25 mouse cellular contexts compared by ENCODE assay signal in the genomic region with DNA sequence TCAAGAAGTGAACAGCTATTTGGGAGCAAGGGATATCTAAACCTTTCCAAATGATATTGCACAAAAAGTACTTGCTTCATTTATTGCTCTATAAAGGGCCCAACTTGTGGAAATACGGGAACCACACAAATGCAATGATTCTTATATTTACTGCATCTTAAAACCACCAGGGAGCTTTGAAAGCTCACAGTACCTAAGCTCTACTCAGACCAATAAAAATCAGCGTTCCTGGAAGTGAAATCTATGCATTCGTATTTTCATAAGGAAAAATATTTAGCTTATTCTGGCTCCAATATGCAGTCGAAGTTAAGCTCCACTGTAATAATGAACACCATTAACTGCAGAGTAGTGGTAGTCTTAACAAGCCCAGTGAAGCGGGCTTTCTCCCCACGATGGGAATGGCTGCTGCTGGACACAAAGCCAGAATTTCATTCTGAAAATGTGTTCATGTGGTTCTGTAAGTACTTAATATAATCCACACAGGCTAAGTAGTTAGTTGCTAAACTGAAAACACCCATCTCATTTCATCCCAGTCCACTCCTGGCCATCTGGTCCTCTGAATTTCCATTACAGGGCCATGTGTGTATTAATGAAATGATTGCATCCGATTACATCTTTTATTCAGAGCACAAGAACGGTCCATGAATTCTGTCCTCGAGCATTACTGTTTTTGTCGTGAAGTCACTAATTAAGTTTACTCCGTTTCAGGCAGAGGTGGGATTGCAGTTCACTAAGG. TPM values are rescaled to one million over a fixed set of nuclear protein-coding genes. Genes with fewer than 3 reads are reported as not detected.
A peak's percentile ranks its signal among the peaks of the same experiment; 100 is the strongest.
DNase-seq lines count a peak whose midpoint lies in the region; ATAC-seq and TF ChIP-seq lines count a peak whose summit lies in the region.
"Had no signal": no experiment of that assay in that cellular context is flagged by ENCODE, and none has a peak within 500 bp of the region (broad histone marks: within the 10 kb centered on the region; RNA-seq: fewer than 3 reads in every experiment).

No protein-coding gene starts in this region.

- WGBS in hindbrain, embryonic 11.5 days, result 80% methylated on average over 11 of the region's 11 CpGs
- 69% methylated on average over 11 of the region's 11 CpGs for WGBS in hindbrain, postnatal 0 days
- 73% methylated on average over 11 of the region's 11 CpGs for WGBS in midbrain, embryonic 12.5 days
- WGBS in midbrain, postnatal 0 days, result 67% methylated on average over 11 of the region's 11 CpGs
- WGBS in forebrain, embryonic 16.5 days, result 52% methylated on average over 11 of the region's 11 CpGs
- WGBS in cerebellum, adult 2 months, result 60% methylated on average over 11 of the region's 11 CpGs

- H3K4me3 ChIP-seq in hindbrain, embryonic 11.5 days (ENCODE audit: low read depth, low read length), result no peak overlapping the region
- H3K4me3 ChIP-seq in hindbrain, postnatal 0 days (ENCODE audit: low read length), result no peak overlapping the region
- no peak overlapping the region for H3K4me3 ChIP-seq in midbrain, embryonic 12.5 days
- no peak overlapping the region for H3K4me3 ChIP-seq in midbrain, postnatal 0 days (ENCODE audit: low read depth, low read length)
- H3K4me3 ChIP-seq in forebrain, embryonic 16.5 days (replicated peaks; ENCODE audit: low read length), result no peak overlapping the region
- no peak overlapping the region for H3K4me3 ChIP-seq in cerebellum, adult 2 months (replicated peaks; ENCODE audit: insufficient read depth, low read depth, low read length)
- H3K4me3 ChIP-seq: gastrocnemius, adult 2 months; heart, embryonic 10.5 days; hindbrain, embryonic 10.5 days; left cerebral cortex, adult 2 months; liver, embryonic 13.5 days; midbrain, embryonic 10.5 days had no signal

- no peaks in the 10 kb centered on the region for H3K9me3 ChIP-seq in hindbrain, embryonic 11.5 days (ENCODE audit: control insufficient read depth, low read length)
- no peaks in the 10 kb centered on the region for H3K9me3 ChIP-seq in hindbrain, postnatal 0 days (ENCODE audit: low read length)
- no peaks in the 10 kb centered on the region for H3K9me3 ChIP-seq in midbrain, embryonic 12.5 days
- no peaks in the 10 kb centered on the region for H3K9me3 ChIP-seq in midbrain, postnatal 0 days (ENCODE audit: low read length)
- no peaks in the 10 kb centered on the region for H3K9me3 ChIP-seq in forebrain, embryonic 16.5 days (ENCODE audit: control insufficient read depth, low read length)
- H3K9me3 ChIP-seq: G1E; heart, embryonic 10.5 days; hindbrain, embryonic 10.5 days; liver, embryonic 13.5 days; midbrain, embryonic 10.5 days had no signal

- TF ChIP-seq POLR2A in cerebellum, adult 2 months (IDR thresholded peaks at IDR 0.05; ENCODE audit: borderline replicate concordance, insufficient read depth, low read length), result no peak

- no peak overlapping the region for H3K27ac ChIP-seq in hindbrain, embryonic 11.5 days (ENCODE audit: low read depth, low read length)
- H3K27ac ChIP-seq in hindbrain, postnatal 0 days, result no peak overlapping the region
- H3K27ac ChIP-seq in midbrain, embryonic 12.5 days (replicated peaks), result no peak overlapping the region
- H3K27ac ChIP-seq in midbrain, postnatal 0 days (ENCODE audit: low read depth, low read length), result no peak overlapping the region
- no peak overlapping the region for H3K27ac ChIP-seq in forebrain, embryonic 16.5 days (ENCODE audit: low read length)
- H3K27ac ChIP-seq in cerebellum, adult 2 months (ENCODE audit: insufficient read depth, low read length), result no peak overlapping the region
- H3K27ac ChIP-seq: gastrocnemius, adult 2 months; heart, embryonic 10.5 days; hindbrain, embryonic 10.5 days; left cerebral cortex, adult 2 months; liver, embryonic 13.5 days; midbrain, embryonic 10.5 days had no signal

- ATAC-seq in hindbrain, embryonic 11.5 days (ENCODE audit: low FRiP score), result peak; percentile 58; the same call in 1 of the 2 replicates
- no peak for ATAC-seq in hindbrain, postnatal 0 days
- 0 out of 2 replicates have a peak, but pooled peaks have one; percentile 47 for ATAC-seq in midbrain, embryonic 12.5 days (ENCODE audit: low FRiP score, low read depth)
- no peak for ATAC-seq in midbrain, postnatal 0 days (ENCODE audit: low FRiP score)
- peak; percentile 87 for ATAC-seq in forebrain, embryonic 16.5 days

- no peak overlapping the region for H3K4me2 ChIP-seq in hindbrain, embryonic 11.5 days (replicated peaks; ENCODE audit: low read depth, low read length)
- H3K4me2 ChIP-seq in hindbrain, postnatal 0 days (ENCODE audit: low read depth, low read length), result no peak overlapping the region
- H3K4me2 ChIP-seq in midbrain, embryonic 12.5 days (replicated peaks), result no peak overlapping the region
- no peak overlapping the region for H3K4me2 ChIP-seq in midbrain, postnatal 0 days (ENCODE audit: low read depth, low read length, poor library complexity, severe bottlenecking)
- H3K4me2 ChIP-seq in forebrain, embryonic 16.5 days (ENCODE audit: low read length), result no peak overlapping the region
- H3K4me2 ChIP-seq: liver, embryonic 13.5 days; lung, embryonic 14.5 days had no signal

- H3K9ac ChIP-seq in hindbrain, embryonic 11.5 days (ENCODE audit: low read depth, low read length), result no peak overlapping the region
- H3K9ac ChIP-seq in hindbrain, postnatal 0 days (replicated peaks; ENCODE audit: low read length), result no peak overlapping the region
- no peak overlapping the region for H3K9ac ChIP-seq in midbrain, embryonic 12.5 days (replicated peaks)
- no peak overlapping the region for H3K9ac ChIP-seq in midbrain, postnatal 0 days (replicated peaks; ENCODE audit: low read length, poor library complexity, severe bottlenecking)
- H3K9ac ChIP-seq in forebrain, embryonic 16.5 days (replicated peaks; ENCODE audit: low read depth, low read length), result no peak overlapping the region
- H3K9ac ChIP-seq: liver, embryonic 13.5 days; lung, embryonic 14.5 days had no signal

- no peak for TF ChIP-seq CTCF in hindbrain, postnatal 0 days (IDR thresholded peaks at IDR 0.05; ENCODE audit: low read depth)
- TF ChIP-seq CTCF in midbrain, postnatal 0 days (IDR thresholded peaks at IDR 0.05), result no peak
- no peak for TF ChIP-seq CTCF in cerebellum, adult 2 months (IDR thresholded peaks at IDR 0.05; ENCODE audit: borderline replicate concordance, insufficient read depth, low read depth, low read length)

- no peak for DNase-seq in hindbrain, embryonic 11.5 days (ENCODE audit: low spot score)
- DNase-seq in hindbrain, postnatal 0 days (ENCODE audit: low spot score), result no peak
- DNase-seq in midbrain, postnatal 0 days (ENCODE audit: low spot score), result no peak
- no peak for DNase-seq in cerebellum, adult 8-10 months
- DNase-seq in cerebellum, adult 2 months, result no peak
- DNase-seq: adrenal gland, postnatal 36 days; cerebellum, adult 18-20 months; gastrocnemius, adult 2 months; kidney, adult 9 months; kidney, postnatal 4 days; layer of hippocampus, adult 9-11 months; liver, embryonic 13.5 days; lung, embryonic 14.5 days; lung, postnatal 36 days; thymus, postnatal 25 days had no signal

- H3K4me1 ChIP-seq in hindbrain, embryonic 11.5 days (replicated peaks; ENCODE audit: control insufficient read depth, insufficient read depth, low read length), result no peaks in the 10 kb centered on the region
- no peaks in the 10 kb centered on the region for H3K4me1 ChIP-seq in hindbrain, postnatal 0 days (ENCODE audit: insufficient read depth, low read length)
- H3K4me1 ChIP-seq in midbrain, embryonic 12.5 days, result peaks cover 8% of the 10 kb centered on the region; the same call in 1 of the 2 replicates
- H3K4me1 ChIP-seq in midbrain, postnatal 0 days (ENCODE audit: insufficient read depth, low read length), result no peaks in the 10 kb centered on the region; the same call in 1 of the 2 replicates
- H3K4me1 ChIP-seq in forebrain, embryonic 16.5 days (replicated peaks; ENCODE audit: control insufficient read depth, insufficient read depth, low read length), result peaks cover 8% of the 10 kb centered on the region; the same call in 1 of the 2 replicates
- H3K4me1 ChIP-seq in cerebellum, adult 2 months (ENCODE audit: control insufficient read depth, insufficient read depth, low read length), result no peaks in the 10 kb centered on the region
- H3K4me1 ChIP-seq: heart, embryonic 10.5 days; liver, embryonic 13.5 days; midbrain, embryonic 10.5 days had no signal

- H3K36me3 ChIP-seq in hindbrain, embryonic 11.5 days (ENCODE audit: control insufficient read depth, insufficient read depth, low read length), result no peaks in the 10 kb centered on the region
- H3K36me3 ChIP-seq in hindbrain, postnatal 0 days (ENCODE audit: insufficient read depth, low read length), result no peaks in the 10 kb centered on the region
- no peaks in the 10 kb centered on the region for H3K36me3 ChIP-seq in midbrain, embryonic 12.5 days
- H3K36me3 ChIP-seq in midbrain, postnatal 0 days (ENCODE audit: insufficient read depth, low read length), result 0 out of 2 replicates have a peak, but pooled peaks cover 2% of the 10 kb centered on the region
- H3K36me3 ChIP-seq in forebrain, embryonic 16.5 days (ENCODE audit: control insufficient read depth, insufficient read depth), result no peaks in the 10 kb centered on the region
- H3K36me3 ChIP-seq: G1E; heart, embryonic 10.5 days; hindbrain, embryonic 10.5 days; liver, embryonic 13.5 days; midbrain, embryonic 10.5 days had no signal

- peaks cover 4% of the 10 kb centered on the region; the same call in 1 of the 2 replicates for H3K27me3 ChIP-seq in hindbrain, embryonic 11.5 days (ENCODE audit: control insufficient read depth, insufficient read depth, low read length)
- no peaks in the 10 kb centered on the region for H3K27me3 ChIP-seq in hindbrain, postnatal 0 days (ENCODE audit: insufficient read depth, low read length)
- peaks cover 3% of the 10 kb centered on the region for H3K27me3 ChIP-seq in midbrain, embryonic 12.5 days
- H3K27me3 ChIP-seq in midbrain, postnatal 0 days (ENCODE audit: insufficient read depth, low read length), result no peaks in the 10 kb centered on the region
- H3K27me3 ChIP-seq in forebrain, embryonic 16.5 days (replicated peaks; ENCODE audit: control insufficient read depth, insufficient read depth, low read length), result no peaks in the 10 kb centered on the region
- H3K27me3 ChIP-seq in cerebellum, adult 2 months (ENCODE audit: control insufficient read depth, insufficient read depth, low read length), result no peaks in the 10 kb centered on the region

RNA-seq across cellular contexts. Expression of a gene that starts 6.2 kb away (rescaled TPM):
- 0.59 and 0.73 TPM in 2 replicates for polyA plus RNA-seq in hindbrain, embryonic 11.5 days (2014; fragmentation: Nextera tagmentation; extraction: Ambion mirVana)
- 58.7 and 60.8 TPM in 2 replicates for total RNA-seq in hindbrain, postnatal 0 days (2014; rRNA removed)
- polyA plus RNA-seq in hindbrain, postnatal 0 days (2015; fragmentation: Nextera tagmentation; extraction: Ambion mirVana), result 11.9 and 12.8 TPM in 2 replicates
- 2.2 and 2.3 TPM in 2 replicates for polyA plus RNA-seq in midbrain, embryonic 12.5 days (2016; fragmentation: Nextera tagmentation; extraction: Ambion mirVana)
- total RNA-seq in midbrain, postnatal 0 days (2014; rRNA removed), result 73.3 TPM in 2 replicates
- polyA plus RNA-seq in midbrain, postnatal 0 days (2015; fragmentation: Nextera tagmentation; extraction: Ambion mirVana), result 11.1 and 13.2 TPM in 2 replicates
- 2.7 and 6.6 TPM in 2 replicates for polyA plus RNA-seq in forebrain, embryonic 16.5 days (2015; fragmentation: Nextera tagmentation; extraction: Ambion mirVana)
- polyA plus RNA-seq in cerebellum, adult 2 months (2012; rRNA removed), result 12.3 and 12.8 TPM in 2 replicates
- total RNA-seq: G1E; gastrocnemius, adult 2 months had no signal
- polyA plus RNA-seq: G1E; gonadal fat pad, adult 2 months; heart, embryonic 10.5 days; heart, postnatal 0 days; limb, embryonic 11.5 days; liver, embryonic 13.5 days; lung, embryonic 14.5 days had no signal

RNA-seq across cellular contexts. Expression of a gene that starts 33.7 kb away (rescaled TPM):
- polyA plus RNA-seq in hindbrain, embryonic 11.5 days (2014; fragmentation: Nextera tagmentation; extraction: Ambion mirVana), result 23.0 and 48.0 TPM in 2 replicates
- total RNA-seq in hindbrain, postnatal 0 days (2014; rRNA removed), result 1.6 and 7.5 TPM in 2 replicates
- 0.48 and 0.91 TPM in 2 replicates for polyA plus RNA-seq in hindbrain, postnatal 0 days (2015; fragmentation: Nextera tagmentation; extraction: Ambion mirVana)
- polyA plus RNA-seq in midbrain, embryonic 12.5 days (2016; fragmentation: Nextera tagmentation; extraction: Ambion mirVana), result 4.3 and 4.6 TPM in 2 replicates
- 2.6 TPM in 1 of 2 replicates, not detected in the other for total RNA-seq in midbrain, postnatal 0 days (2014; rRNA removed)
- polyA plus RNA-seq in midbrain, postnatal 0 days (2015; fragmentation: Nextera tagmentation; extraction: Ambion mirVana), result 0.17 and 0.18 TPM in 2 replicates
- 0.56 and 2.6 TPM in 2 replicates for polyA plus RNA-seq in forebrain, embryonic 16.5 days (2015; fragmentation: Nextera tagmentation; extraction: Ambion mirVana)
- polyA plus RNA-seq in cerebellum, adult 2 months (2012; rRNA removed), result not detected in 2 replicates
- total RNA-seq: adrenal gland, postnatal 36 days; G1E; left cerebral cortex, adult 2 months had no signal
- polyA plus RNA-seq: G1E had no signal

Comparison
In these comparisons a context has a peak if more than half of its experiments do, and no peak if none do; other contexts are left out.
1. ATAC-seq: peak in hindbrain, embryonic 11.5 days (single experiment), midbrain, embryonic 12.5 days (single experiment) and forebrain, embryonic 16.5 days (single experiment); none in hindbrain, postnatal 0 days (single experiment) and midbrain, postnatal 0 days (single experiment).